Mouse (Mus musculus): ENCODE results near the gene Chit1. TPM values are rescaled to one million over a fixed set of nuclear protein-coding genes. Genes with fewer than 3 reads are reported as not detected.

The Chit1 gene
- polyA plus RNA-seq, 1 experiment from 2014 or later: not detected

DNA sequence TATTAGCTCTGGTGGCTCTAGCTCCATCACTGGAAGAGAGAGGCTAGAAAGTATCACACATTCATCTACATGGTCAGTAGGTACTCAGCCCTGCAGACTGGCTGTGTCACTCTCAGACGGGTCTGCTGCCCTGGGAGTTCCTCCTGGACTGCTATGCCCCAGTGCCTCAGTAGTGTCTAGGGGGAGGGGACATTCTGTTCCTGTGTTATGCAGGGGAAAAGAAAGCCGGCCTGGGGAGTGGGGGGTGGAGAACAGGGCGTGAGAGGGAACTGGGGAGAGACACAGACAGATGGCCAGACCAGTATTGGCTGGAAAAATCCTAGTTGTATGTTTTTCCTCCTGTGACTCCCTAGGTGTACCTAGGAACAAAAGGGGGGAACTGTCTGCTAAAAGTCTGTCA, 25.0 kb upstream of the Chit1 start:
- H3K27ac ChIP-seq (ENCODE audit: low read length): no peak overlapping the region

DNA sequence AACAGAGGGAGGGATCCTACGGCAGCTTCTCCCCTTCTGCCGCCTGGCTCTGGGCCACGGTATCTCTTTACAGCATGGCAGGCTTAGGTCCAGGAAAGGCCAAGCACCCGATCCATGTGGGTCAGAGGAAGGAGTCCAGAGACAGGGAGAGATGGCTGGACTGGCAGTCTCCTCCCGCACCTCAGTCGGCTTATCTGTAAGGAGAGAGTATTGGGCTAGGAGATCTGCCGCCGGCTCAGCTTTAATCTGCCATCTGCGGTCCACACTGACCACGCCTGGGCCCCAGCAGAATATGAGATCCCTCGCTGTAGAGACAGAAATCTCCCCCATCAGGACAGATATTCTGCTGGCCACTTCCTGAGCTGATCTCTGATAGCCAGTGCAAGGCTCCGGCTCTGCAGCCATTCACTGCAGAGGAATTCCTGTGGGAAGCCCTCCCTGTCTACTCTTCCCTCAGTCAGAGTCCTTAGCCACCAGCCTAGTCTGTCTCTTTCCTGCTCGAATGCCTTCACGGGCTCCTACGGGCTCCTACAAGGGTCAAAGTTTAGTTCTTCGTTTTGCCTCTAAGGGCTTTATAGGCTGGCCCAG, 24.1 kb upstream of the Chit1 start:
- Histone ChIP-seq H3K9me3 (ENCODE audit: control insufficient read depth, low read length) (no peaks in the 10 kb centered on the region), H3K4me3 (replicated peaks; ENCODE audit: low read length) (no peak overlapping the region), H3K27me3 (replicated peaks; ENCODE audit: control insufficient read depth, insufficient read depth, low read length) (no peaks in the 10 kb centered on the region), H3K27ac (ENCODE audit: low read length) (no peak overlapping the region), H3K36me3 (ENCODE audit: control insufficient read depth, insufficient read depth) (no peaks in the 10 kb centered on the region), H3K4me1 (replicated peaks; ENCODE audit: control insufficient read depth, insufficient read depth, low read length) (peaks cover 19% of the 10 kb centered on the region), H3K4me2 (ENCODE audit: low read length) (no peak overlapping the region), H3K9ac (replicated peaks; ENCODE audit: low read depth, low read length) (no peak overlapping the region)
- 62% methylated on average over 16 of the region's 16 CpGs for WGBS
- ATAC-seq: no peak

More for the DNA sequence above, 25.0 kb upstream of the Chit1 start:
- Histone ChIP-seq H3K4me2 (ENCODE audit: low read length) (no peak overlapping the region), H3K36me3 (ENCODE audit: control insufficient read depth, insufficient read depth) (no peaks in the 10 kb centered on the region), H3K4me1 (replicated peaks; ENCODE audit: control insufficient read depth, insufficient read depth, low read length) (peaks cover 19% of the 10 kb centered on the region), H3K4me3 (replicated peaks; ENCODE audit: low read length) (no peak overlapping the region), H3K9ac (replicated peaks; ENCODE audit: low read depth, low read length) (0 out of 2 replicates have a peak overlapping the region, but pooled peaks have one; percentile 23), H3K27me3 (replicated peaks; ENCODE audit: control insufficient read depth, insufficient read depth, low read length) (no peaks in the 10 kb centered on the region), H3K9me3 (ENCODE audit: control insufficient read depth, low read length) (no peaks in the 10 kb centered on the region)
- 17% methylated on average over 3 of the region's 3 CpGs for WGBS
- no peak for ATAC-seq

DNA sequence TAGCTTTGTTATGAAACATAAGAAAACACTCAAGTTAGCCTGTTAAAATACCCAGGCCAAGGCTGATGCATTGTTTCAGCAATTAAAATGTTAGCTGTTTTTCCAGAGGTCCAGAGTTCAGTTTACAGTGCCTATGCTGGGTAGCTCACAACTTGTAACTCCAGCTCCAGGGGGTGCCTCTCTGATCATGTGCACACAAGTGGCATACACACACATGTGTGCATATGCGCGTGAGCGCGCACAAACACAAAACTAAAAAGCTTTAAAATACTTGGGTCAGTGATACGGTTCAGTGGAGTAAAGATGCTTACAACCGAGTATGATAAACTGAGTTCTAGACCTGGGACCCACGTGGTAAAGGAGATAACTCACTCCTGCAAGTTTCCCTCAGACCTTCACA, 22.0 kb upstream of the Chit1 start:
- WGBS: 91% methylated on average over 7 of the region's 7 CpGs
- Histone ChIP-seq H3K9me3 (ENCODE audit: control insufficient read depth, low read length) (no peaks in the 10 kb centered on the region), H3K9ac (replicated peaks; ENCODE audit: low read depth, low read length) (no peak overlapping the region), H3K4me2 (ENCODE audit: low read length) (no peak overlapping the region), H3K27ac (ENCODE audit: low read length) (no peak overlapping the region), H3K4me1 (replicated peaks; ENCODE audit: control insufficient read depth, insufficient read depth, low read length) (peaks cover 26% of the 10 kb centered on the region), H3K4me3 (replicated peaks; ENCODE audit: low read length) (no peak overlapping the region), H3K36me3 (ENCODE audit: control insufficient read depth, insufficient read depth) (no peaks in the 10 kb centered on the region), H3K27me3 (replicated peaks; ENCODE audit: control insufficient read depth, insufficient read depth, low read length) (no peaks in the 10 kb centered on the region)
- ATAC-seq: no peak

DNA sequence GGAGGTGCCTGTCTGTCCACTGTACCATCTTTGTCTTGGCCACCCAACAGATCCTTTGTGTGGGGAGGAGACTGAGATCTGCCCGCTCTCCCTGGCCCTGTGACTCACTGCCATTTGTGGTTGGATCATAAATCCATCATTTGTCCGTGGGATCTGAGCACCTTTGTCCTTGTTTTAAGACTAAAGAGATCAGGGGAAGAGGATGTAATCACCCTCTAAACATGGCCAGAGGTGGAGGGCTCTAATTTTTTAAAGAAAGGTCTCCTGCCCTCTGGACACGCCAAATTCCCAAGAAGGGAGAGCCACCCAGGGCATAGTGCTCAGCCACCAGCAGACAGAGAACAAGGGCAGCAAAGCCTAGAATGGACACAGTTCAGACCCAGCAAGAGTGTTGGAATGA, 19.2 kb upstream of the Chit1 start:
- Histone ChIP-seq H3K36me3 (ENCODE audit: control insufficient read depth, insufficient read depth) (no peaks in the 10 kb centered on the region), H3K9me3 (ENCODE audit: control insufficient read depth, low read length) (no peaks in the 10 kb centered on the region), H3K4me3 (replicated peaks; ENCODE audit: low read length) (no peak overlapping the region), H3K4me2 (ENCODE audit: low read length) (no peak overlapping the region), H3K9ac (replicated peaks; ENCODE audit: low read depth, low read length) (no peak overlapping the region), H3K4me1 (replicated peaks; ENCODE audit: control insufficient read depth, insufficient read depth, low read length) (peaks cover 42% of the 10 kb centered on the region), H3K27ac (ENCODE audit: low read length) (no peak overlapping the region), H3K27me3 (replicated peaks; ENCODE audit: control insufficient read depth, insufficient read depth, low read length) (no peaks in the 10 kb centered on the region)
- WGBS: 89% methylated on average over 3 of the region's 3 CpGs
- ATAC-seq: no peak

DNA sequence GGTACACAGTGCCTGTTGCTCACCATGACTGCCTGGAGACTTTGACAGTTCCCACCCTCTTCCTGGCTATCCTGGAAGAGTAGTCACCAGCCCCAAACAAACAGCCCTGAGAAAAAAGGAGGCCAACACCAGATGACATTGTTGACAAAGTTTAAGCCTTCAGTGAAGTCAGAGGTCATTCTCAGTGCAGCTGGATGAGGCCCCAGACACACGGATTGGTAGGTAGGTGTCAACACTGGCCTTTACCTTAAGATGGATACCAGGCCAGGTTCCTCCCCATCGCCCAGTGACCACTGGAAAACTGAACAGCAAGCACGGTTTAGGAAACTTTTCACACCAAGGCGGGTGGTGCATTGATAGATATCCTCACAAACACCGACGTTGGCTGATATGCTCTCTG, 18.7 kb upstream of the Chit1 start:
- no peaks in the 10 kb centered on the region for H3K27me3 ChIP-seq (replicated peaks; ENCODE audit: control insufficient read depth, insufficient read depth, low read length)
- no peaks in the 10 kb centered on the region for H3K9me3 ChIP-seq (ENCODE audit: control insufficient read depth, low read length)
- ATAC-seq: no peak
- peak overlapping the region; percentile 46 for H3K4me3 ChIP-seq (replicated peaks; ENCODE audit: low read length)
- H3K4me1 ChIP-seq (replicated peaks; ENCODE audit: control insufficient read depth, insufficient read depth, low read length): peaks cover 44% of the 10 kb centered on the region
- no peaks in the 10 kb centered on the region for H3K36me3 ChIP-seq (ENCODE audit: control insufficient read depth, insufficient read depth)
- WGBS: 30% methylated on average over 6 of the region's 6 CpGs
- H3K4me2 ChIP-seq (ENCODE audit: low read length): peak overlapping the region; percentile 70
- H3K9ac ChIP-seq (replicated peaks; ENCODE audit: low read depth, low read length): peak overlapping the region; percentile 72
- H3K27ac ChIP-seq (ENCODE audit: low read length): peak overlapping the region; percentile 25; the same call in 1 of the 2 replicates

DNA sequence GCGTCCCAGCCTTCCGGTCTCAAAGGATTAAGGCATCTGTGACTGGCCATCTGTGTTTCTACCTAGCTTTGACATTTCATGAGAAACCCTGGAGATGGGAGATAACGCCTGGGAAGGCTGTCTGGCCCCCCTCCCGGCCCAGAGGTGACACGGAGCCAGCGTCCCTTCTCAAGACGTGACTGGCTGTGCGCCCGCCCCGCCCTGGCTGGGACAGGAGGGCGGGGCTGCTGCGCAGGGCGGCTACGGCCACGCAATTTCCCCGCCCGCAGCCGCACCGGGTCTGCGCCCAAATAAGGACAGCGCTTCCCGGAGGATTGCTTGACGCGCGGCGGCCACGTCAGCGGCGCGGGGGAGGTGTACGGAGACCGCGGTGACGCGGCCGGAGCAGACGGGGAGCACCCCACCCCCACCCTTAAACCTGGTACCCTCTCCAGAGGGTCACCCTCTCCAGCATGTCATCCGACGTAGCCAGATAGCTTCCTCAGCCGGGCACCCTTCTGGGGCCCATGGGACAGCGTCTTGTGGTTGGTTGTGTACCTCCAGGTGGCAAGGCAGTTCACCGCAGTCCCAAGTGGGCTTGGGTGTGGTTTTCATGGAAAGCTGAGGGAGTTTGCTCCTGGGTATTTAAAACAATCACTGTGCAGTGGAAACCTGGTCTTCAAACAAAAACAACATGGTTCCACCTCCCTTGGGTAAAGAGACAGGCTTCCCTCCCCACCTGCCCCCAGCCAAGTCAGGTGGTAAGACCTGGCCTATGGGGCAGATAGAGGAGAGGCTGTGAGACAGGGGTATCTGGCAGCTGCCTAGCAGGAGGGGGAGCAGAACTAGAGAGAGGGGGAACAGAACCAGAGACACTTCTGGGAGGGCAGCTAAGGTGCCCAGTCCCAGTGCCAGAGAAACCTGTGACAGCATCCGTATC, 17.9 kb upstream of the Chit1 start:
- Histone ChIP-seq H3K4me1 (replicated peaks; ENCODE audit: control insufficient read depth, insufficient read depth, low read length) (peaks cover 47% of the 10 kb centered on the region), H3K9me3 (ENCODE audit: control insufficient read depth, low read length) (no peaks in the 10 kb centered on the region), H3K27ac (ENCODE audit: low read length) (peak overlapping the region; percentile 45), H3K27me3 (replicated peaks; ENCODE audit: control insufficient read depth, insufficient read depth, low read length) (no peaks in the 10 kb centered on the region), H3K4me2 (ENCODE audit: low read length) (peak overlapping the region; percentile 70), H3K36me3 (ENCODE audit: control insufficient read depth, insufficient read depth) (no peaks in the 10 kb centered on the region), H3K4me3 (replicated peaks; ENCODE audit: low read length) (peak overlapping the region; percentile 46), H3K9ac (replicated peaks; ENCODE audit: low read depth, low read length) (peak overlapping the region; percentile 72)
- WGBS: 2% methylated on average over 43 of the region's 43 CpGs
- peak; percentile 50 for ATAC-seq

DNA sequence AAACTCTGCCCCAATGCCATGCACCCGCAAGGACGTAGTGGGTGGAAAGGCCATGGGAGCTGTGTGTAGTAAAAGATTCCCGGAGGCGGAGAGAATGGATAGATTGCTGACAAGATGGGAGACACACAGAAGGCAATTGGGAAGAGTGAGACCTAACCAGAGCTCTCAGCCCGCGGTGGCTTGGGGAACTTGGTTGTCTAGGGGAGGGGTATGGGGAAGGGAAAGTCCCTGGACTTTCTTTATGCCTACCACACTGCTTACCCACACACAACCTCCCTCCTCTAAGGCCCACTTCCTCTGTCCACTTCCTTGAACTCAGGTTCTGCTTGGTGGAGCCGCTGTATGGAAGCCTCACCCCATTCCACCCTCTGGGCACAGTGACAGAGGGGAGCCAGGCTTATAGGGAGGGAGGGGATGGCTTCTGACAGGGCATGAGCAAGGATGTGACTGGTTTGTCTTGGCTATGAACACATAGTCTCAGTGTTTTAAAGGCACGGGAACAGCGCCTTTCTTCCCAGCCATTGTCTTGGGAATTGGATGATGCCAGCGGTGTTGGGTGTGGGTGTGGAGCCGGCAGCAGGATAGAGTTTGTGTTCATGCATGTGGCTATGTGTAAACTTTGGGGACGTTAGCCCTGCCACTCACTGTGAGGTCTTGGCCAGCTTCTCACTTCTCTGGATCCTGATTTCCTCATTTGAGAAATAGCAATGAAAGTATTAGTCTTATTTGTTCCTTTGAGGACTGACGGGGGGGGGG, 17.1 kb upstream of the Chit1 start:
- no peak for ATAC-seq
- Histone ChIP-seq H3K9me3 (ENCODE audit: control insufficient read depth, low read length) (no peaks in the 10 kb centered on the region), H3K9ac (replicated peaks; ENCODE audit: low read depth, low read length) (no peak overlapping the region), H3K4me1 (replicated peaks; ENCODE audit: control insufficient read depth, insufficient read depth, low read length) (peaks cover 55% of the 10 kb centered on the region), H3K27ac (ENCODE audit: low read length) (no peak overlapping the region), H3K36me3 (ENCODE audit: control insufficient read depth, insufficient read depth) (no peaks in the 10 kb centered on the region), H3K4me2 (ENCODE audit: low read length) (no peak overlapping the region), H3K27me3 (replicated peaks; ENCODE audit: control insufficient read depth, insufficient read depth, low read length) (no peaks in the 10 kb centered on the region), H3K4me3 (replicated peaks; ENCODE audit: low read length) (no peak overlapping the region)
- 57% methylated on average over 13 of the region's 13 CpGs for WGBS

DNA sequence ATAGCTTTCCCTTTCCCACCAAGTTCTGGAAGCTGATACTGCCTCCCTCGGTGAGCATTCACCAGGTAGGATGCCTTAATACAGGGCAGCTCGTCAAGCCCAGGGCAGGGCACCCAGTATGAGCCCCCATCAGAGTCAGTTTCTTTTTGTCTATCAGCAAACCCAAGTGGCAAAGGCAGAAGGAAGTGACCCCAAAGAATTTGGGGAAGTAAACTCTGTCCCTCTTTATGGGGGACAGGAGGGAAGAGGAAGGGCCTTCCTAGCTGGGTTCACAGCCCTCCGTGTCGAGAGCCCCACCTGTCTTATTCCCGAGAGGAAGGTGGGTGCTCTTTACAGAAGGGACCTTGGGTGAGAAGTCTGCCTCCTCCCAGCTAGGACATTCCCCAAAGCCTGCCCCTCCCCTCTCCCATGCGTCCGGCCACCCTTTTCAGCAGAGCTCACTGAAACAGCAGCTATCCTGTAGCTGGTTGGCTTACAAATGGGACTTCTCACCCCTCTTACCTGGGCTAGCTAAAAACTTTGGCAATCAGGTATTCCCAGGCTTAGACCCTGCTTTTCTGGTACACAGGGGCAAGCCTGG, 15.9 kb upstream of the Chit1 start:
- Histone ChIP-seq H3K9ac (replicated peaks; ENCODE audit: low read depth, low read length) (no peak overlapping the region), H3K4me1 (replicated peaks; ENCODE audit: control insufficient read depth, insufficient read depth, low read length) (peaks cover 62% of the 10 kb centered on the region), H3K4me2 (ENCODE audit: low read length) (no peak overlapping the region), H3K9me3 (ENCODE audit: control insufficient read depth, low read length) (no peaks in the 10 kb centered on the region), H3K4me3 (replicated peaks; ENCODE audit: low read length) (no peak overlapping the region), H3K36me3 (ENCODE audit: control insufficient read depth, insufficient read depth) (no peaks in the 10 kb centered on the region), H3K27me3 (replicated peaks; ENCODE audit: control insufficient read depth, insufficient read depth, low read length) (no peaks in the 10 kb centered on the region), H3K27ac (ENCODE audit: low read length) (0 out of 2 replicates have a peak overlapping the region, but pooled peaks have one; percentile 20)
- WGBS: 48% methylated on average over 7 of the region's 7 CpGs
- ATAC-seq: no peak

DNA sequence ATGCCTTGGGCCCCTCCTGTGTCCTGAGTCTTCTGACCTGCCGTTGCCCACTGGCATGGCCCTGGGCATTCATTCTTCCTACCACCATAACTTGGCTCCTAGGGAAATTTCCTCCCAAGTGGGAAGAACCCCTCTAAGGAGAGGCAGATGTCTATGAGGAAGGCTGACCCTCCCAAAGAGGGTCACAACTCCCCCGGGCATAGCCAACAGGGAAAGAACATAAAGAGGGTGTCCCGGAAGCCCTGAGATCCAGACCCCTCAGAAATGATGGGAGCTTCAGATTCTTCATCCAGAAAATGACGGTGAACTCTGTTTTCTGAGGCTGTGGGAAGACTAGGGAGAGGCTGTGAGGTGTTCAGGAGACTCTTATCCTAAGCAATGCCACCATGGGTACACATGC, 15.3 kb upstream of the Chit1 start:
- Histone ChIP-seq H3K4me3 (replicated peaks; ENCODE audit: low read length) (no peak overlapping the region), H3K9ac (replicated peaks; ENCODE audit: low read depth, low read length) (no peak overlapping the region; the same call in 1 of the 2 replicates), H3K36me3 (ENCODE audit: control insufficient read depth, insufficient read depth) (no peaks in the 10 kb centered on the region), H3K4me2 (ENCODE audit: low read length) (no peak overlapping the region), H3K9me3 (ENCODE audit: control insufficient read depth, low read length) (no peaks in the 10 kb centered on the region), H3K27me3 (replicated peaks; ENCODE audit: control insufficient read depth, insufficient read depth, low read length) (no peaks in the 10 kb centered on the region), H3K27ac (ENCODE audit: low read length) (peak overlapping the region; percentile 89), H3K4me1 (replicated peaks; ENCODE audit: control insufficient read depth, insufficient read depth, low read length) (peaks cover 62% of the 10 kb centered on the region)
- ATAC-seq: no peak
- 63% methylated on average over 4 of the region's 4 CpGs for WGBS
